Mouse (Mus musculus) stomach, embryonic 16.5 days (tissue): ENCODE results near the gene Hba-a1. TPM values are rescaled to one million over a fixed set of nuclear protein-coding genes. Genes with fewer than 3 reads are reported as not detected.
A peak's percentile ranks its signal among the peaks of the same experiment; 100 is the strongest.

Source experiments
- ATAC-seq: fragments of 200-750 bp; cut with Nextera tagmentation; 2 replicates; pipeline ENCODE4 v1.8.0; 2017; ENCODE audit warnings: moderate number of reproducible peaks, moderate TSS enrichment; ENCODE audit not compliant: insufficient read depth, low FRiP score
- H3K27ac ChIP-seq: fragments of 300-500 bp; sonication (generic); 2 replicates; pipeline ENCODE4 v1.5.1; 2014; ENCODE audit warnings: low read length
- H3K27me3 ChIP-seq: fragments of 300-500 bp; sonication (generic); 2 replicates; pipeline ENCODE4 v1.6.1; 2014; ENCODE audit warnings: low read length, control low read depth, mixed read lengths; ENCODE audit not compliant: control insufficient read depth, insufficient read depth
- H3K36me3 ChIP-seq: fragments of 300-500 bp; sonication (generic); 2 replicates; pipeline ENCODE4 v1.6.1; 2014; ENCODE audit warnings: low read length; ENCODE audit not compliant: control insufficient read depth, insufficient read depth
- H3K4me1 ChIP-seq: fragments of 300-500 bp; sonication (generic); 2 replicates; pipeline ENCODE4 v1.6.1; 2014; ENCODE audit warnings: low read length, control low read depth, mixed read lengths; ENCODE audit not compliant: control insufficient read depth, insufficient read depth
- H3K4me2 ChIP-seq: fragments of 300-500 bp; sonication (generic); 2 replicates; pipeline ENCODE4 v1.6.1; 2014; ENCODE audit warnings: low read depth, low read length, mixed read lengths
- H3K4me3 ChIP-seq: fragments of 300-500 bp; sonication (generic); replicated peaks from 2 replicates; pipeline ENCODE4 v1.5.1; 2014; ENCODE audit warnings: mild to moderate bottlenecking, low read length
- H3K9ac ChIP-seq: fragments of 300-500 bp; sonication (generic); 2 replicates; pipeline ENCODE4 v1.6.1; 2014; ENCODE audit warnings: low read length
- H3K9me3 ChIP-seq: fragments of 300-500 bp; sonication (generic); replicated peaks from 2 replicates; pipeline ENCODE4 v1.6.1; 2016; ENCODE audit warnings: low read length, control low read depth; ENCODE audit not compliant: control insufficient read depth
- WGBS: fragments of 180-500 bp; shearing (Covaris S2); extraction: QIAGEN DNeasy Blood & Tissue Kit; methylation state at CpG from one replicate; pipeline ENCODE4 v1.1.7; 2014; 5-methylcytosine and 5-hydroxymethylcytosine counted together
- polyA plus RNA-seq: library from polyadenylated mRNA; unstranded; fragments of >200 nt; fragmentation: Nextera tagmentation; extraction: Ambion mirVana; gene quantifications from 2 replicates; pipeline ENCODE4 v1.2.1, GENCODE M21; 2015

Hba-a1 gene
- polyA plus RNA-seq, 1 experiment from 2014 or later = 5,672 TPM

DNA sequence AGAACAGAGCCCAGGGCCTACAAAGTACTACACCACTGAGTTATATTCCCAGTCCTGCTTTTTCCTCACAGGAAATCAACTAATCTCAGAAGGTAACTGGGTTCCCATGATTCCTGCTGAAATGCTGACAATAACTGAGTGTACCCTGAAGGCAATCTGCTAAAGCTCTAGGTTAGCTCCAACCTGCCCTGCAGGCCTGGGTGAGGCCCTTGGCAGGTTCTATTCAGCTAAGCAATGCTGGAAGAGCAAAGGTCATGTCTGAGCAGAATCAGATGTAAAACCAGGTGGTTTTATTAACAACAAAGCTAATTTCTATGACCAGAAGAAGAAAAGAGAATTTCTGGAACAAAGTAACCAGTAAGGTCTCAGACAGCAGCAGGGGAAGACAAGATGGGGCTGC, 41.9 kb upstream of the Hba-a1 start:
- H3K36me3 ChIP-seq = 0 out of 2 replicates have a peak, but pooled peaks cover 14% of the 10 kb centered on the region
- ATAC-seq = no peak
- no peak overlapping the region for H3K27ac ChIP-seq
- no peak overlapping the region for H3K9ac ChIP-seq
- H3K4me2 ChIP-seq = no peak overlapping the region
- no peaks in the 10 kb centered on the region for H3K27me3 ChIP-seq
- peaks cover 9% of the 10 kb centered on the region; the same call in 1 of the 2 replicates for H3K4me1 ChIP-seq
- H3K9me3 ChIP-seq = no peaks in the 10 kb centered on the region
- no peak overlapping the region for H3K4me3 ChIP-seq

DNA sequence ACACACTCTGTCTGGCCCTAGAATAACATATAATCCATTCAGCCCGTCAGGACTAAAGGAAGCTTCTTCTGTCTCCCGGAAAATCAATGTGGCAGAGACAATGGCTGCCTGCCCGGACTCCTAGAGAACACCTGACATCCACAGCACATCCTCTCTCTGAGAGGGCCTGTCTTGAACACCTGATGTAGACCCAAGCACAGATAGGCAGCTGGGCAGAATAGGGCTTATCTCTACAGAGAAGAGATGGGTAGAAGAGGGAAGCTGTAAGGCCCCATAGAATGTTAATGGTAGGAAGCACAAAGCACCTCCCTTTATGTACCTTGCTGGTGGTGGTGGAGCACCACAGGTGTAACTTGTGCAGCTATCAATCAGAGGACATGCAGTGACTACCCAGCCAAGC, 41.1 kb upstream of the Hba-a1 start:
- Histone ChIP-seq H3K9ac (no peak overlapping the region), H3K27me3 (no peaks in the 10 kb centered on the region), H3K4me1 (peaks cover 8% of the 10 kb centered on the region; the same call in 1 of the 2 replicates), H3K36me3 (0 out of 2 replicates have a peak, but pooled peaks cover 14% of the 10 kb centered on the region), H3K9me3 (no peaks in the 10 kb centered on the region), H3K4me2 (no peak overlapping the region), H3K4me3 (no peak overlapping the region), H3K27ac (no peak overlapping the region)
- WGBS = 89% methylated on average over 3 of the region's 3 CpGs
- ATAC-seq = no peak

DNA sequence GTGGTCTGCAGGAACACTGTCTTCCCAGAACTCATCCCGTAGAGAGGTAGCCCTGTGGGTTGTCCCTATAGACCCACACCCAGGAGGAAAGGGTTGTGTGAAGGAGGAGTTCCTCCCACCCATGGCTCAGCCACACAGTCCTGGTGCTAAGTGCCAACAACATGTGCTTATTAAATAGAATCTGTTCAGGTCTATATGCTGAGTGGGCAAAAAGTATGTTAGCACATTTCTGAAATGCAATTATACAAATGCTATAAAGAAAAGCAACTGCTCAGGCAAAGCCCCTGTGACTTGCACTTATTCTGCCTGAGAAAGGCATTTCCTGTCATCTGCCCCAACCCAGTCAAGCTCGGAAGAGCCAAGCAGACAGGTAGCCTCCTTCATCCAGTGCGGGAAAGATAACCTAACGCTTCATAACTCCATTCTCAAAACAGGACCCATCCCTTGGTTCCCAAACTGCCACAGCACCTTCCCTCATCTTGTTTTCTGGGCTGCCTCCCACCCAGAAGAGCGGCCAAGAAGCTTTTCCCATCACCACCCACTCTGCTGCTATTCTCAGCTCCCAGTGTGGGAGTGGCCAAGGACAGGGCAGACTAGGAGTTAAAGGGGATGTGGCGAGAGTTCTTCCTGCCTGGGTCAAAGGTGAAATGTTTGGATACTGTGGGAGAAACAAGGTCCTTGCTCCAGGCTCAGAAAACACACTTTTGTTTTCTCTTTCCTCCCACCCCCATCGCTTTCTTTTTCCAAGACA, 39.9 kb upstream of the Hba-a1 start:
- no peak overlapping the region for H3K4me2 ChIP-seq
- no peak overlapping the region for H3K4me3 ChIP-seq
- WGBS = 64% methylated on average over 7 of the region's 7 CpGs
- no peak overlapping the region for H3K9ac ChIP-seq
- H3K27me3 ChIP-seq = no peaks in the 10 kb centered on the region
- 0 out of 2 replicates have a peak, but pooled peaks cover 14% of the 10 kb centered on the region for H3K36me3 ChIP-seq
- H3K4me1 ChIP-seq = peaks cover 8% of the 10 kb centered on the region; the same call in 1 of the 2 replicates
- no peak for ATAC-seq
- H3K27ac ChIP-seq = peak overlapping the region; percentile 60; the same call in 1 of the 2 replicates
- no peaks in the 10 kb centered on the region for H3K9me3 ChIP-seq

DNA sequence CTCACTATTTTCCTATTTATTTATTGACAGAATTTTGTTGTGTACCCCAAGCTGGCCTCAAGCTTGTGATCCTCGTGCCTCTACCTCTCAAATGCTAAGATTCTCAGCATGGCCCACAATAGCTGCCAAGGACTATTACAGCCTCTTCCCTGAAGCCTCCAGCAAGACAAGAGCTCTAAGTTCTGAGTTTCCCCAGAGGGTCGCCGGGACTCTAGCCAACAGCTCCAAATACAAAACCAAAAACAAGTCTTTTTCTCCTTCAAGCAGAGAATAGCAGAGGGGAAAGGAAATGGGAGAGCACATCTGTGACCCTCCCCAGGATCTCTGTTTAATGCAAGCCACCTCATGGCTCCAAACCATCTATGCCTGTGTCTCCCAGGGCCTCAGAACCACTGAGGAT, 39.2 kb upstream of the Hba-a1 start:
- Histone ChIP-seq H3K9ac (no peak overlapping the region), H3K4me2 (no peak overlapping the region), H3K9me3 (no peaks in the 10 kb centered on the region), H3K36me3 (0 out of 2 replicates have a peak, but pooled peaks cover 14% of the 10 kb centered on the region), H3K27me3 (no peaks in the 10 kb centered on the region), H3K27ac (peak overlapping the region; percentile 60), H3K4me1 (peaks cover 8% of the 10 kb centered on the region; the same call in 1 of the 2 replicates), H3K4me3 (no peak overlapping the region)
- ATAC-seq = no peak
- WGBS = 63% methylated on average over 3 of the region's 3 CpGs

DNA sequence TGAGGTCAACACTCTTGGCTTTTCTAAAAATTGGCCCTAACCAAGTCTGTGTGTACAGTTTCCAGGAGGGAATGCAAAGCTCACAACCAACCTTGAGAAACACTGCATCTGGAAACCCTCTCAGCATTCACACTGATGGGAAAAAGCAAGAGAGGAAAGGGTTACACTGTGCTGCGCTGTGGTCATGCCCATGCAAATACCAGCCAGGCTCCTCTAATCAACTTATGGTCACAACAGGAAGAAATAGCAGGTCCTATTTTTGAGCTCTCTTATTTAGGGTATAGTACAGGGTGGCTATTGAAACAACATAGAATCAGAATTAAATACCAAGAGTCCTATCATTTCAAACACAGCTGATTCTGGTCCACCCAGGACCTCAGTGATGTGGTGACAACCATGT, 38.7 kb upstream of the Hba-a1 start:
- Histone ChIP-seq H3K36me3 (0 out of 2 replicates have a peak, but pooled peaks cover 10% of the 10 kb centered on the region), H3K4me2 (no peak overlapping the region), H3K4me1 (peaks cover 8% of the 10 kb centered on the region; the same call in 1 of the 2 replicates), H3K9me3 (no peaks in the 10 kb centered on the region), H3K27me3 (no peaks in the 10 kb centered on the region), H3K4me3 (no peak overlapping the region), H3K9ac (no peak overlapping the region), H3K27ac (peak overlapping the region; percentile 60)
- ATAC-seq = no peak
- 89% methylated on average over 1 of the region's 1 CpGs for WGBS

DNA sequence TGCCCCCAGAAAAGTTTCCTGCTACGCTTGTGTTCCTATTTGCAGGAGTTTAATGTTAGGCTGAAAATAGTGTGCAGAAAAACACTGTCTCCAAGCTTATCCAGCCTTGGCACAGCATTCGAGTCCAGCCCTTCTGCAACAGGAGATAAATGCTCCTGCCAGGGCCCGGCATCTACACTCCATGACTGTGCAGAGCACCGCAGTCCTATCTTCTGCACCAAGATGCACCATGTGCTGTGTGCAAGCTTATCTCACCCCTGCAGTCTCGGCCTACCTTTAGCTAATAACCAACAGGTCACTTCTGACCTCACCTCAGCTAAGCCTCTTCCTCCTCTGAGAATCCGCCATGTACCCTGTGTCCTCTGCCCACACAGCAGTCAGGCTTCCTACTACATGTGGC, 37.7 kb upstream of the Hba-a1 start:
- H3K27me3 ChIP-seq = no peaks in the 10 kb centered on the region
- 90% methylated on average over 6 of the region's 6 CpGs for WGBS
- no peak overlapping the region for H3K9ac ChIP-seq
- H3K4me3 ChIP-seq = no peak overlapping the region
- H3K4me2 ChIP-seq = no peak overlapping the region
- H3K4me1 ChIP-seq = peaks cover 8% of the 10 kb centered on the region; the same call in 1 of the 2 replicates
- H3K9me3 ChIP-seq = no peaks in the 10 kb centered on the region
- 0 out of 2 replicates have a peak, but pooled peaks cover 2% of the 10 kb centered on the region for H3K36me3 ChIP-seq
- ATAC-seq = peak; percentile 70; the same call in 1 of the 2 replicates
- H3K27ac ChIP-seq = no peak overlapping the region

DNA sequence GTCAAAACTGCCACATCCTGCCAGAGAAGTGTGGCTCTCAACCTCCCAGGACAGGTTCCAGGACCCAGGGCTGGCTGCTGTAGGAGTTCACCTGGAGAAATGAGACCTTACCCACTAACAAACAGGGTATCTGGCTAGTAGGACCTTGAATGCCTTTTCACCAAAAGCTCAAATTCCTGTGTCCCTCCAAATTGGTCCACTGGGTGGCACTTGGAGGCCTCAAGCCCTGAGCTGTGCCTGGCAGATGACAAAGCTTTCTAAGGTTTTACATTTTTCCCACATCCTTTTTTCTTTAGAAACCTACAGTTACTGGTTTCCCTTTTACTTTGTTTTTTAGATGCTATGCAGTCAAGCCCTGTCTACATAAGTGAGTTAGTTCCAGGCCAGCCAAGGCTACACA, 36.2 kb upstream of the Hba-a1 start:
- peaks cover 8% of the 10 kb centered on the region; the same call in 1 of the 2 replicates for H3K4me1 ChIP-seq
- H3K27me3 ChIP-seq = no peaks in the 10 kb centered on the region
- no peak overlapping the region for H3K4me2 ChIP-seq
- H3K27ac ChIP-seq = no peak overlapping the region
- H3K4me3 ChIP-seq = no peak overlapping the region
- no peaks in the 10 kb centered on the region for H3K9me3 ChIP-seq
- ATAC-seq = no peak
- H3K9ac ChIP-seq = no peak overlapping the region
- no peaks in the 10 kb centered on the region for H3K36me3 ChIP-seq

DNA sequence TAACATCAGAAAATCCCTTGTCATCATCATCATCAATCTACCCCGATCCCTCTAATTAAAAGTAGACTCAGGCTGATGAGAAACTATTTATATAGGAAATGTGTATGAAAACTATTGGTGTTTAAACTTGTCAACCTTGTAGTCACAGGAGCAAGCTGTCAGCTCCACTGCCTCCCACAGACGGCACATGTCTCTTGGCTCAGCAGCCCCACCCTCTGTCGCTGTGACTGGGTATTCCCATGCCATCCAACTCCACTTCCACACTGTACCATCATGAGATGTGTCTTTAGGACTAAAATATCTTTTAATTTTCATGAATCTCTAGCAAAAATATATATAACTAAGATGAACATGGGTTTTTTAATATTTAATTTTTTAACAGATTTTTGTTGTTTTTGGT, 35.0 kb upstream of the Hba-a1 start:
- peaks cover 4% of the 10 kb centered on the region; the same call in 1 of the 2 replicates for H3K4me1 ChIP-seq
- H3K27me3 ChIP-seq = no peaks in the 10 kb centered on the region
- no peak for ATAC-seq
- no peak overlapping the region for H3K4me2 ChIP-seq
- WGBS = 68% methylated on average over 3 of the region's 3 CpGs
- no peak overlapping the region for H3K9ac ChIP-seq
- no peaks in the 10 kb centered on the region for H3K36me3 ChIP-seq
- no peak overlapping the region for H3K27ac ChIP-seq
- no peak overlapping the region for H3K4me3 ChIP-seq
- no peaks in the 10 kb centered on the region for H3K9me3 ChIP-seq

DNA sequence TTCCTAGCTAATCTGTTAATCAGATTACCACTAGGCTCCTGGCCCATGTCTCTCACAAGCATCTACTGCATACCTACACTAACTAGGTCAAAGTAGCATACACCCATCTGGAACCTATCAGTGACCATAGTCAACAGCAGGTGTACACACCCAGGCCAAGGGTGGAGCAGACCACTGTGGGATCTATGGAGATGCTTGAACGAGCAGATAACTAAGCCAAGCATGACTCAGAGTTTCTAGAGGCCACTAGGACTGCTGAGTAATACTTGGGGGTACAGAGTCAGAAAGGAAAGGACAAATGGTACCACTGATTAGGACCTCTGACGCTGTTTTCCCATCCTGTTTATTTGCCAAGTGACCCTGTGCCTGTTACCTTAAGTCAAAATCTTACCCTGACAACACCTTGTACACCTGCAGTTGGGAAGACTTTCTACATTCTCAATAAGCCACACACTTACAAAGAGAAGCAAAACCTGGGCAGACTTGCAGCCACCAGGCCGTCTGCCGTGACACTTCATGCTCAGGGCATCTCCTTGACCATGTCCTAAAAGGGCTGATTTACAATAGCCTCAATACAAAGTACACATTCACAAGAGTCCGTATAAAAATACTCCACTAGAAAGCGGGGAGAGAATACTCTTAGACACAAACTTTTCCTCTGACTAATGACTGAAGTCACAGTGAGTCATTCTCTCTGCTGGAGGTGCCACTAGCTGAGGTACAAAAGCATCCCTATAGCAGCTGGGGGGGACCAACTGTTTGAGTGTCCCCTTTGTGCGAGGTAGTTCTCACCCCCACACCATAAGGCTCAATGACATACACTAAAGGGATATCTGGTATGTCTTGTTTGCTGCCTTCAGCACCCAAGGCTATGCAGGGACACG, 32.2 kb upstream of the Hba-a1 start:
- Histone ChIP-seq H3K27ac (no peak overlapping the region), H3K4me3 (no peak overlapping the region), H3K27me3 (no peaks in the 10 kb centered on the region), H3K4me1 (no peaks in the 10 kb centered on the region), H3K9ac (no peak overlapping the region), H3K4me2 (no peak overlapping the region), H3K9me3 (no peaks in the 10 kb centered on the region), H3K36me3 (0 out of 2 replicates have a peak, but pooled peaks cover 3% of the 10 kb centered on the region)
- WGBS = 80% methylated on average over 8 of the region's 8 CpGs
- ATAC-seq = peak; percentile 89
